Mouse (Mus musculus) embryonic fibroblast, embryonic 13.5 days (primary cell): ENCODE measurements around the gene Hip1.
"Not testable (repeated sequence)": the region's sequence is repeated elsewhere in the genome, so short reads cannot be mapped to it uniquely, and the experiment has no call there.

Source experiments
- CTCF ChIP-seq: IDR thresholded peaks from 2 replicates; pipeline ENCODE4 v1.5.1; 2011; ENCODE audit warnings: mild to moderate bottlenecking, control low read depth, low read length, moderate library complexity, borderline replicate concordance; ENCODE audit not compliant: insufficient read depth
- POLR2A ChIP-seq: IDR thresholded peaks from 2 replicates; pipeline ENCODE4 v1.6.1; 2011; ENCODE audit warnings: low read depth, mild to moderate bottlenecking, control low read depth, low read length, moderate library complexity

DNA sequence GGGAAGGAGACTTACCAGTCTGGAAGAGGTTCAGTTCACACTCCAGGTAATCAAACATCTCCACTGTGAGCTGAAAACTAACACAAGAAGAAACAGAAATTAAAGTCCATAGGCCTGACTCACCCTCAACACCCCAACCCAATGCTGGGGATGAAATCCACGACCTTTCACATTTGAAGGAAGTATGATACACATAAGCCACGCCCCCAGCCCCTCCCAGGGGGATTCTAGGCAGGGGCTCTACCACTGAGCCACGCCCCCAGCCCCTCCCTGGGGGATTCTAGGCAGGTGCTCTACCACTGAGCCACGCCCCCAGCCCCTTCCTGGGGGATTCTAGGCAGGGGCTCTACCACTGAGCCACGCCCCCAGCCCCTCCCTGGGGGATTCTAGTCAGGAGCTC is 93.4 kb downstream of the Hip1 start:
- not testable (repeated sequence) for TF ChIP-seq CTCF, POLR2A
